Mouse (Mus musculus) intestine, embryonic 16.5 days (tissue): ENCODE data around the gene Ces2a. TPM values are rescaled to one million over a fixed set of nuclear protein-coding genes. Genes with fewer than 3 reads are reported as not detected.

Experiments
- ATAC-seq: fragments of 200-750 bp; cut with Nextera tagmentation; 2 replicates; pipeline ENCODE4 v1.8.0; 2017; ENCODE audit warnings: moderate TSS enrichment, moderate library complexity
- H3K27ac ChIP-seq: fragments of 300-500 bp; sonication (generic); 2 replicates; pipeline ENCODE4 v1.5.1; 2014; ENCODE audit warnings: mild to moderate bottlenecking, low read length
- H3K27me3 ChIP-seq: fragments of 300-500 bp; sonication (generic); replicated peaks from 2 replicates; pipeline ENCODE4 v1.6.1; 2014; ENCODE audit warnings: low read length, control low read depth, mixed read lengths; ENCODE audit not compliant: control insufficient read depth, insufficient read depth
- H3K36me3 ChIP-seq: fragments of 300-500 bp; sonication (generic); 2 replicates; pipeline ENCODE4 v1.6.1; 2014; ENCODE audit warnings: low read length, control low read depth; ENCODE audit not compliant: control insufficient read depth, insufficient read depth
- H3K4me1 ChIP-seq: fragments of 300-500 bp; sonication (generic); 2 replicates; pipeline ENCODE4 v1.6.1; 2014; ENCODE audit warnings: low read length, control low read depth, mixed read lengths; ENCODE audit not compliant: control insufficient read depth, insufficient read depth
- H3K4me2 ChIP-seq: fragments of 300-500 bp; sonication (generic); 2 replicates; pipeline ENCODE4 v1.6.1; 2014; ENCODE audit warnings: low read depth, low read length, control low read depth
- H3K4me3 ChIP-seq: fragments of 300-500 bp; sonication (generic); 2 replicates; pipeline ENCODE4 v1.5.1; 2014; ENCODE audit warnings: mild to moderate bottlenecking, low read length
- H3K9ac ChIP-seq: fragments of 300-500 bp; sonication (generic); 2 replicates; pipeline ENCODE4 v1.6.1; 2014; ENCODE audit warnings: low read depth, low read length
- H3K9me3 ChIP-seq: fragments of 300-500 bp; sonication (generic); 2 replicates; pipeline ENCODE4 v1.6.1; 2016; ENCODE audit warnings: low read length, control low read depth; ENCODE audit not compliant: control insufficient read depth
- WGBS: fragments of 180-500 bp; shearing (Covaris S2); extraction: QIAGEN DNeasy Blood & Tissue Kit; methylation state at CpG from one replicate; pipeline ENCODE4 v1.1.7; 2014; 5-methylcytosine and 5-hydroxymethylcytosine counted together
- polyA plus RNA-seq: library from polyadenylated mRNA; unstranded; fragments of >200 nt; fragmentation: Nextera tagmentation; extraction: Ambion mirVana; gene quantifications from 2 replicates; pipeline ENCODE4 v1.2.1, GENCODE M21; 2015

Gene Ces2a
- polyA plus RNA-seq, result 8.0 and 8.7 TPM in 2 replicates

DNA sequence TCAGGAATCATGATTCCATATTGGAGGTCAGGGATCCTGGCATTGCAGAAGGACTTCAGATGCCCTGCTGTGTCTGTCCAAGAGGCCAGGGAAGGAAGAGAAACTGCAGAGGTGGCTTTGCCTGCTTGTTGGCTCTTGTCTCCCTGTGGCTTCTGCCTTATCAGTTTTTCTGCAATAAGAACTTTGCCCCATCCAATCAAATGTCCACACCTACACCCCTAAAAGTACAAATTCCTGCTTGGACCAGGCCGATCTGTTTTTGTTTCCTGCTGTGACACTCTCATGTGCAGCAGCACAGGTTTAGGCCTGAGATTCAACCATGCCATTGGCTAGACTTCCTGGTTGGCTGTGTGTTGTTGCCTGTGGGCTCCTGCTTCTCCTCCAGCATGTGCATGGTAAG lies at the start of gene Ces2a:
TSS of gene Ces2a (plus strand) at position 251 of the 400 bp plus-strand sequence.
- Histone ChIP-seq H3K9me3 (no peaks in the 10 kb centered on the region), H3K27me3 (no peaks in the 10 kb centered on the region), H3K9ac (no peak within 1 kb of the TSS), H3K4me3 (no peak within 1 kb of the TSS), H3K4me1 (no peaks in the 10 kb centered on the region), H3K4me2 (no peak within 1 kb of the TSS; the same call in 1 of the 2 replicates), H3K36me3 (no peaks in the 10 kb centered on the region), H3K27ac (no peak within 1 kb of the TSS)
- WGBS, result 55% methylated on average over 1 of the region's 1 CpGs
- peak; percentile 82 for ATAC-seq

DNA sequence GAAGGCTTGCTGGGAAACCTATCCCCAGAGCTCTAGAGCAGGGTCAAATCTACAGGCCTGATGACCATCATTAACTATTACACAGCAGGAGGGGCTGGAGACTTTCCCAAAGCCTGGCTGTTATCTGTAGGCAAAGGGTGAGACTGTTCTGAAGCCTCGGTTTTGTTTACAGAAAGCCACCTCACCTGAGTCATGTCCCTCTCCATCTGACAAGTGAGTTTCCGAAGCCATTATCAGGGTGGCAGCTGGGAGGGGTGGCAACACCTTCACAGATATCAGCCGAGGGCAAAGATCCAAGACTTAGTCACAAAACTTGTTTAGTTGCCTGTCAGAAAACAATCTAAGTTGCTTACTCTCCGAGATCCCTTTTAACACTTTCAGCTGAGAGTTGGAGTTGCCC lies 45.4 kb upstream of the Ces2a start:
- H3K4me3 ChIP-seq, result no peak overlapping the region
- H3K4me2 ChIP-seq, result no peak overlapping the region
- 0 out of 2 replicates have a peak, but pooled peaks cover 5% of the 10 kb centered on the region for H3K4me1 ChIP-seq
- no peaks in the 10 kb centered on the region for H3K36me3 ChIP-seq
- no peaks in the 10 kb centered on the region for H3K9me3 ChIP-seq
- 41% methylated on average over 4 of the region's 4 CpGs for WGBS
- ATAC-seq, result peak; percentile 84
- H3K9ac ChIP-seq, result no peak overlapping the region
- H3K27ac ChIP-seq, result no peak overlapping the region
- H3K27me3 ChIP-seq, result no peaks in the 10 kb centered on the region

GRCm38 (mm10) chr8:104698556-104698955 lies 35.2 kb upstream of the Ces2a start:
- Histone ChIP-seq H3K4me1 (no peaks in the 10 kb centered on the region), H3K27ac (no peak overlapping the region), H3K4me2 (no peak overlapping the region), H3K9me3 (no peaks in the 10 kb centered on the region), H3K4me3 (no peak overlapping the region), H3K36me3 (no peaks in the 10 kb centered on the region), H3K9ac (no peak overlapping the region), H3K27me3 (no peaks in the 10 kb centered on the region)
- WGBS, result 93% methylated on average over 2 of the region's 2 CpGs
- no peak for ATAC-seq

- Histone ChIP-seq H3K27ac (no peak overlapping the region), H3K4me2 (no peak overlapping the region), H3K36me3 (no peaks in the 10 kb centered on the region), H3K4me3 (no peak overlapping the region), H3K9ac (no peak overlapping the region), H3K4me1 (no peaks in the 10 kb centered on the region), H3K27me3 (no peaks in the 10 kb centered on the region), H3K9me3 (no peaks in the 10 kb centered on the region)
- ATAC-seq, result no peak
- WGBS, result 82% methylated on average over 2 of the region's 2 CpGs
Observed at GRCm38 (mm10) chr8:104701900-104702299, 31.9 kb upstream of the Ces2a start.

DNA sequence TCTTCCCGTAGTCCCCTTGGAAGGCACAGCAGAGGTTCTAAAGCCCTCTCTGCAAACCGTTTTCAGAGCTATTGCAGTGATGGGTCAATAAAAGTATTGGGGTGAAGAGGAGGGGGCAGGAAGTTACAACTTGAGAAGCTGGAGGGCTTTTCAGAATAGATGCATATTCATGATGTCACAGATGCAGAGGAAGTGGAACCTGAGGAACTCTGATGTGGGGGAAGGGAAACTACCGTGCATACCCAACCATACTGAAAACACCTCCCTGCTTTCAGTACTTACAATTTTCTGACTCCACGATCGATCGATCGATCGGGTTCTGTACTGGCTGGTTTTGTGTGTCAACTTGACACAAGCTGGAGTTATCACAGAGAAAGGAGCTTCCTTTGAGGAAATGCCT lies 12.6 kb upstream of the Ces2a start:
- Histone ChIP-seq H3K4me3 (no peak overlapping the region), H3K4me1 (no peaks in the 10 kb centered on the region), H3K9ac (no peak overlapping the region), H3K4me2 (no peak overlapping the region), H3K27me3 (no peaks in the 10 kb centered on the region), H3K36me3 (no peaks in the 10 kb centered on the region), H3K27ac (no peak overlapping the region), H3K9me3 (no peaks in the 10 kb centered on the region)
- ATAC-seq, result no peak
- WGBS, result 81% methylated on average over 8 of the region's 8 CpGs

GRCm38 (mm10) chr8:104731451-104731850 lies 2.4 kb upstream of the Ces2a start:
- no peaks in the 10 kb centered on the region for H3K9me3 ChIP-seq
- WGBS, result 89% methylated on average over 4 of the region's 4 CpGs

GRCm38 (mm10) chr8:104731969-104732368 lies 1.8 kb upstream of the Ces2a start:
- H3K4me2 ChIP-seq, result no peak overlapping the region
- H3K4me1 ChIP-seq, result no peaks in the 10 kb centered on the region
- 55% methylated on average over 6 of the region's 6 CpGs for WGBS
- no peak for ATAC-seq
- H3K27me3 ChIP-seq, result no peaks in the 10 kb centered on the region
- no peak overlapping the region for H3K9ac ChIP-seq
- H3K4me3 ChIP-seq, result no peak overlapping the region
- no peaks in the 10 kb centered on the region for H3K36me3 ChIP-seq
- H3K27ac ChIP-seq, result no peak overlapping the region
- no peaks in the 10 kb centered on the region for H3K9me3 ChIP-seq

More at GRCm38 (mm10) chr8:104731451-104731850, 2.4 kb upstream of the Ces2a start:
- H3K4me2 ChIP-seq, result no peak overlapping the region
- H3K27me3 ChIP-seq, result no peaks in the 10 kb centered on the region
- H3K27ac ChIP-seq, result no peak overlapping the region
- no peak overlapping the region for H3K9ac ChIP-seq
- no peaks in the 10 kb centered on the region for H3K36me3 ChIP-seq
- no peaks in the 10 kb centered on the region for H3K4me1 ChIP-seq
- no peak overlapping the region for H3K4me3 ChIP-seq
- ATAC-seq, result no peak

DNA sequence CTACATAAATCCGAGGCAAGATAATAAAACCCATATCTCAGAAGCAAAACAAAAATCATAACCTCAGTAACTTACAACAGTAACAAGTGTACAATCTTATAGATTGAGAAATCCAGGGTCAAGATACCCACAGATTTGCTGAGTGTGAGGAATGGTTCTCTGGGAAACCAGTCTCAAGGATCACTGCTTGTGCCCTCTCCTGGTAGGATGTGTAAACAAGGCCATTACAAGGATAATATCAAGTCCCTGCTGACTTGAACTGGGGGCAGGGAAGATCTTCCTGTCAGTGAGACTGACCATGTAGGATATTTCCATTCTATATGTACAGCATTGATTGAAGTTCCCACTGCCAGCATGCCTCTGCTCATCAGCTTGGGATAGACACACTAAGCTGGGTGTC lies 8.2 kb downstream of the Ces2a start:
- no peak overlapping the region for H3K27ac ChIP-seq
- H3K9ac ChIP-seq, result no peak overlapping the region
- H3K9me3 ChIP-seq, result no peaks in the 10 kb centered on the region
- H3K4me1 ChIP-seq, result no peaks in the 10 kb centered on the region
- no peaks in the 10 kb centered on the region for H3K27me3 ChIP-seq
- WGBS, result 80% methylated on average over 1 of the region's 1 CpGs
- ATAC-seq, result peak; percentile 36; the same call in 1 of the 2 replicates
- no peak overlapping the region for H3K4me2 ChIP-seq
- no peak overlapping the region for H3K4me3 ChIP-seq
- H3K36me3 ChIP-seq, result no peaks in the 10 kb centered on the region

DNA sequence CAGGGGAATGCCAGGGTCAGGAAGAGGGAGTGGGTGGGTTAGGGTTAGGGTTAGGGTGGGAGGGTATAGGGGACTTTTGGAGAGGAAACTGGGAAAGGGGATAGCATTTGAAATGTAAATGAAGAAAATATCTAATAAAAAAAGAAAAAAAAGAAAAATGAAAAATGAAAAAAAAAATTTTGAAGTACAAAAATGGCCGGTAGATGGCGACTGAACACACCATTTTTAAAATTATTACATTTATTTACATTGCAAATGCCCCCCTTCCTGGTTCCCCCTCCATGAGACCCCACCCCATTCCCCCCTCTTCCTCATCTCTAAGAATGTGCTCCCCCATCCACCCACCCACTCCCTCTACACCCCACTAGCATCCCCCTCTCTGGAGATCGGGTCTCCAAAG lies 9.6 kb downstream of the Ces2a start:
- H3K9ac ChIP-seq, result no peak overlapping the region
- no peak overlapping the region for H3K4me2 ChIP-seq
- no peaks in the 10 kb centered on the region for H3K4me1 ChIP-seq
- 73% methylated on average over 3 of the region's 3 CpGs for WGBS
- H3K27ac ChIP-seq, result no peak overlapping the region
- no peaks in the 10 kb centered on the region for H3K9me3 ChIP-seq
- no peak overlapping the region for H3K4me3 ChIP-seq
- H3K27me3 ChIP-seq, result no peaks in the 10 kb centered on the region
- H3K36me3 ChIP-seq, result no peaks in the 10 kb centered on the region
- ATAC-seq, result no peak

DNA sequence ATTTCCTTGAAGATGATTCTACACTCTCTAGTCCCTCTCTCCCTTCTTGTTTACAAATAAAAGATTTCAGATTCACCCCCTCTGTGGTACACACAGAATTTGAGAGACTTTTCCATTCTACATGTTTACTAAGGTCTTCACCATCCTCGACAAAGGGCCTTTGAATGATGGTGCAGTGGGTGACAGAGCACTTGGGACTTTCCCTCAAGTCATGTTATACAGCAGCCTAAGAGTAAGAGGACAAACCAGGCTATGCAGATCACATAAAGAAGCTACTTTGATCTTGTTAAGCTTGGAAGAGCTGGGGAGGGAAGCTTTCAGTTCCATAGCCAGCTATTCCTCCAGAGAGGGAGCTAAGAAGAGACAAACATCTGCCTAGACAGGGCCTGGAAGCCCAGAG lies 19.0 kb downstream of the Ces2a start:
- Histone ChIP-seq H3K4me2 (no peak overlapping the region), H3K36me3 (no peaks in the 10 kb centered on the region), H3K27me3 (no peaks in the 10 kb centered on the region), H3K9ac (no peak overlapping the region), H3K9me3 (no peaks in the 10 kb centered on the region), H3K4me1 (0 out of 2 replicates have a peak, but pooled peaks cover 3% of the 10 kb centered on the region), H3K27ac (no peak overlapping the region), H3K4me3 (no peak overlapping the region)
- ATAC-seq, result no peak
- WGBS, result 67% methylated on average over 1 of the region's 1 CpGs
